Mouse (Mus musculus) C2C12 (cell line): Measurements from ENCODE around the gene Arhgef39.

Experiments used
- CTCF ChIP-seq: IDR thresholded peaks from one replicate; pipeline ENCODE4 v1.5.1; 2011; ENCODE audit not compliant: control insufficient read depth, insufficient read depth, insufficient read length
- FOSL1 ChIP-seq: IDR thresholded peaks from one replicate; pipeline ENCODE4 v1.8.0; 2011; ENCODE audit warnings: mild to moderate bottlenecking, low read length; ENCODE audit not compliant: poor library complexity, insufficient read depth, severe bottlenecking
- MAX ChIP-seq: IDR thresholded peaks from one replicate; pipeline ENCODE4 v1.6.1; 2011; ENCODE audit warnings: mild to moderate bottlenecking, control low read depth
- MYOD1 ChIP-seq: IDR thresholded peaks from one replicate; pipeline ENCODE4 v1.6.1; 2011; ENCODE audit warnings: low read depth; ENCODE audit not compliant: control insufficient read depth, insufficient read length
- MYOG ChIP-seq: IDR thresholded peaks from one replicate; pipeline ENCODE4 v1.6.1; 2011; ENCODE audit not compliant: control insufficient read depth, insufficient read length; ENCODE audit errors: extremely low read depth
- USF1 ChIP-seq: IDR thresholded peaks from one replicate; pipeline ENCODE4 v1.6.1; 2011; ENCODE audit warnings: low read depth, mild to moderate bottlenecking, control low read depth, moderate library complexity

DNA sequence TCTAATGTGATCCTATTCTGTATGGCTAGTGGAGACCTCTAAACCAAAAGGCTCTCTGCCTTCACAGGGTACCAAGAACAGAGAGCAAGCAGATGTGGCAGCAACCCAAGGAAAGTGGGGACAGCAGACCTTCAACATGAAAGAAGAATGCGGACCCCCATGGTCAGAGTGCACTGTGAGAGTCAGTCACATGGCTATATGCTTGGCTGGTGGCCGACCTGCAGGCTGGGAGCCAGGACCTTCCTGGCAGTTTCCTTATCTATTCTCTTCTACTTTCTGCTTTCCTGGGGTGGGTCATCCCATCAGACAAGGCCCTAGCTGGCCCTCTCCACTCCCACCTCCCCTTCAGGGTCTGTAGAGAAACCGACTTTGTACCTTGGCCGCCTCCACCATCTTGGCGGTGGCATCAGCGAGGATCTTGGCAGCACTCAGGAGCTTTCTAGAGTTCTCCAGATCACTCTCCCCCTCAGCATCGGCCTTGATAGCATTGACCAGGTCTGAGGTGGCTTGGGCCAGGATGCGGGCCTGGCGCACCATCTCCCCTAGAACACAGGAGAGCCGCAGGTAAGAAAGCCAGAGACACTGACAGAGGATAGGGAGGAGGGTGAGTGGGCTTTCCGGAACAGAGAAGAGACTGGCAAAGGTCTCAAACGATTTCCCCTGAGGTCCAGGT, 47.0 kb upstream of the Arhgef39 start:
- TF ChIP-seq CTCF (no peak), MAX (no peak), USF1 (no peak), FOSL1 (no peak), MYOG (no peak), MYOD1 (no peak)
